Mouse (Mus musculus) thymus, postnatal 4 days (tissue): ENCODE measurements around the gene Gm39115.

Experiments used
- DNase-seq: peaks from one replicate; pipeline ENCODE4 v3.0.0; 2021

Gene Gm39115

DNA sequence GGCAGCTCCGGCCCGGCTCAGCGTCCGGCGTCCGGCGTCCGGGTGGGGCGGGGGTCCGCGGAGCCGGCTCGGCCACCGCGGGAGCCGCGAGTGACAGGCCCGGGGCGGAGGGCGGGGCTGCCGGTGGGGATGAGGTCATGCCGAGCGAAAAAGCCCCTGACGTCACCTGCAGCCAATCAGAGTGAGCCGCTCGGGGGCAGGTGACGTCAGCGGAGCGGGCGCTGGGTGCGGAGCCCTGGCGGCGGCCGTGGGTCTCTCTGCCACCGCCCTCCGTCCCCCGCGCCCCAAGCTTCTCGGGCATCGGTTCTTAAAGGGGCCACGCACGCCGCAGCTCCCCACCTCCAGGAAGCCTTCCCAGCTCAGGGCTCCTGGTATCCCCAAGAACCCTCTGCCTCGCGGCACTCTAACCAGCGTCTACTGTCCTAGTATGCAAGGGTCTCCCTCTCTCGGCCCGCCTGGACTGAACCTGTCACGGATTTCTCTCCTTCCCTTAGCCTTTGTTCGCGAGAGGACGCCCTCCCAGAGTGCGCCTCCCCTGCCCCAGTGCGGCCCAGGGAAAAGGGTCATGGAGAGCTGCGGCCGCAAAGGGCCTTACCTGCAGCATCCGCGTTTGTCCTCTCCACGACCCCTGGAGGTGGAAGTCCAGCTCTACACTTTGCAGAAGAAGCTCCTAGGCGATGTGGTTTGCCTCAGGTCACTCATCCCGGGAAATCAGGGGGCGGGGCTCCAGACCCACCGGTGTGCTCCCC lies 40.5 kb downstream of the Gm39115 start, which contains the start of gene Dusp8:
Gene Dusp8, minus strand, starts transcription at position 661 of the 749 bp plus-strand sequence.
- DNase-seq, result peak; percentile 93

- peak; percentile 46 for DNase-seq
Measured at GRCm38 (mm10) chr7:142094301-142095143, 41.3 kb downstream of the Gm39115 start.

GRCm38 (mm10) chr7:142093696-142094240 lies 42.1 kb downstream of the Gm39115 start:
- DNase-seq, result no peak

DNA sequence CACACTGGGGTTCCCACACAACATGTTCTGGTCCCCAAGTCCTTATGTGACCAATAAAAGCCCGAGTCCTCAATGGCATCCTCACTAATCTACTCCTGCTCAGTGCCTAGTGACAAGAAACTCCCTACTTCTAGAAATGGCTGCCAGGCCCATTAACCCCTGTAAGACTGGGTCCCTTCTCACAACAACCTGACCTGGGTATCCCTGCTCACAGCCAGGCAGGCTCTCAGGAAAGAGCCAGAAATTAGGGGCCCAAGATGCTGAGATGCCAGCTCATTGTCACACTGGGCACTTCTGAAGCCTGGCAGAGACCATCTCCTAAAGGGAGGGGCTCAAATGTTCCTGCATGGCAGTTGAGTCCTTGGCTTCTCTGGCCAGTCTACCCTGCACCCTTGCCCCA lies 42.8 kb downstream of the Gm39115 start:
- DNase-seq, result no peak

DNA sequence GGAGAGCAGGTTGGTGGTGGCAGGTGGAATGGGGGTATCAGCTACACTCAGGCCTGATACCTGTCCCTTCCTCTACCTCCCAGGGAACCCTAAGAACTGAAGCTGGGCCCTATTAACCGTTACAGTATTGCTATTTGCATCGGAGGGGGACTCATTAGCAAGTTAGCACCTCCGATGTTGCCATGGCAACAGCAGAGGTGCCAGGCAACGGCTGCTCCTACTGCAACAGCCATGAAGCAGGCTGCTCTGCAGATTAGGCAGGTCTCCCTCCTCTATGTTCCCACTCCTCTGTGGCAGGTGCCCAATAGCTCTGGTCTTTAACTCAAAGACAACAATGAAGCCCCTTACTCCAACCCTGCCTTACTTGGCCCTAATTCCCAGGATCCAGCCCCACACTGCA lies 44.0 kb downstream of the Gm39115 start:
- no peak for DNase-seq

DNA sequence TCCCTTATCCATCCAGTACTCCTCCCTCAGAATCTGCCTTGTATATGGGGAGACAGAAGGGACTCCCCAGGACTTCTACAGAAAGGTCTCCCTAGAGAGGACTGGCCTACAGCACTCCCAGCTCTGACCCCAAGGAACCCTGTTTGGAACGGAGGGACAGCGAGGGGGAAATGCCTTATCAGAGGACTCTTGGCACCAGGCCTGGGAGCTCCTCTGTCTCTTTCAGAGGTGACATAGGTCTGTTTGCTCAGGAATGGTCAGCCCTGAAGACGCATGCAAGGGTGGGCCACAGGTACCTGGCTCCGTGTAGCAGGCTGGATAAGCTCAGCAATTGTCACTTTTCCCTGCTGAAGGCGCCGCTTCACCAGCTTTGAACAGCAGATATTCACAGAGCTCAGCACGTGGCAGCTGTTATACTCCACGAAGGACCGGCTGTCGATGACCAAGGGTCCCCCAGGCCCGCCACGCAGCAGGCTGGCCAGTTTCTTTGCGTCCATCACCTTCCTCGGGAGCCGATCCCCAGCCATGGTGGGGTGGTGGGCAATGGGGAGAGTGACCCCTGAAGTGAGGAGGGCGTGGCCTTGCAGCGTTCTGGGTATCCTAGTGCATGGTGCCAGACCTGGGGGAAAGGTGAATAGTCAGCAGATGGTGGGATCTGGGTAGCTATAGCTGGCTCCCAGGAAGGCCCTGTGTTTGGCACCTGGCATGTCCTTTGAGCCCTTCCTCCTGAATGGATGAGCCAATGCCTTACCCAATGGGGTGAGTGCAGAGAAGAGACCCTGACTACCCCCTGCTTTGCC lies 46.0 kb downstream of the Gm39115 start:
- no peak for DNase-seq

DNA sequence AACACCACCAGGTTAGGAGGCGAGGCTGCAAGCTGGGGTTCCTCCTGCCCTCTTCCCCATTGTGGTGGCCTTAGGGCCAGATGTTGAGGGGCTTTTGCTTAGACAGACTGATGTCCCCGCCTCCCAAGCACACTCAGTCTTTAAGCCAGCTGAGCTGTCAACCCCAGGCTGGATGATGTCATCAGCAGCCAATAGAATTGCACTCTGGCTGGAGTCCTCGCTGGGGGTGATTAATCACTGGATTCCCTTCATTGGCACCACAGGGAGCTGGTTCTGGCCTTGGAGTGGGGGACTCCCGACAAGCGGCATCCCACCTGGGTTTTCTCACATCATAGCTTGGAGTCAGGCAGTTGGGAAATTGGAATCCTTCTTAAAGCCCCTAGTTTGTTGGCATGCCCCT lies 46.9 kb downstream of the Gm39115 start:
- no peak for DNase-seq

GRCm38 (mm10) chr7:142087069-142087652 lies 48.7 kb downstream of the Gm39115 start:
- DNase-seq, result no peak

DNA sequence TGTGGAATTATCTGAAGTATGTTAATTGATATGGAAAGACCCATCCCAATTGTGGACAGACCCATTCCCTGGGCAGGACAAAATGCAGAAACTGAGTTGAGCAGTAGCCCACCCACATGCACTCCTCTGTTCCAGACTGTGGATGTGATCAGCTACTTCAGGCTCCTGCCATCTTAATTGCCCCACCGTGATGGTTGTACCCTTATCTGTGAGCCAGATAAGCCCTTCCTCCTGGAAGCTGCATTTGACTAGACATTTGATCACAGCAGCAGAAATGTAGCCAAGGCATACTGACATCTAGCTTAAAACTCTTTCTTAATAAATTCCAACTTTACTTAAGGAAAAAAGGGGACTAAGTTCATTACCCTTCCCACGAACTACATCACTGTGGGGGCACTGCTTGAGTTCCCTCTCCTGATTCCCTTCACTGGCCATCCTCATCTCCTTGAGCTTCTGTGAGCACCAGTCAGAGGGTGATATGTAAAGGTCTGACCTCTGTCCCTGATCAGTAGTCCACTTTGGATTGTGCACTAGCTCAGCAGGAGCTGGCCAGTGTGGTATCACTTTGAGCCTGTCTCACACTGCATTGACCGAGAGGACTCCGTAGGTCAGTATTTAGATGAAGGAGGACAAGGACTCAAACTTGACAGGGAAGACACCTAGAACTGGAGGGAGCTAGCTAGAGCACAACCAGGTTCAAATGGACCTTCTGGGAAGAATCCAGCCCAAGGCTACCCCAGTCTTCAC lies 49.5 kb downstream of the Gm39115 start:
- DNase-seq, result no peak
